Mouse (Mus musculus): ENCODE measurements around the gene Ripor1. TPM values are rescaled to one million over a fixed set of nuclear protein-coding genes. Genes with fewer than 3 reads are reported as not detected.
"Not testable (repeated sequence)": the region's sequence is repeated elsewhere in the genome, so short reads cannot be mapped to it uniquely, and the experiment has no call there.

Gene Ripor1
- polyA plus RNA-seq (2015; fragmentation: Nextera tagmentation; extraction: Ambion mirVana): 33.1 and 36.8 TPM in 2 replicates

DNA sequence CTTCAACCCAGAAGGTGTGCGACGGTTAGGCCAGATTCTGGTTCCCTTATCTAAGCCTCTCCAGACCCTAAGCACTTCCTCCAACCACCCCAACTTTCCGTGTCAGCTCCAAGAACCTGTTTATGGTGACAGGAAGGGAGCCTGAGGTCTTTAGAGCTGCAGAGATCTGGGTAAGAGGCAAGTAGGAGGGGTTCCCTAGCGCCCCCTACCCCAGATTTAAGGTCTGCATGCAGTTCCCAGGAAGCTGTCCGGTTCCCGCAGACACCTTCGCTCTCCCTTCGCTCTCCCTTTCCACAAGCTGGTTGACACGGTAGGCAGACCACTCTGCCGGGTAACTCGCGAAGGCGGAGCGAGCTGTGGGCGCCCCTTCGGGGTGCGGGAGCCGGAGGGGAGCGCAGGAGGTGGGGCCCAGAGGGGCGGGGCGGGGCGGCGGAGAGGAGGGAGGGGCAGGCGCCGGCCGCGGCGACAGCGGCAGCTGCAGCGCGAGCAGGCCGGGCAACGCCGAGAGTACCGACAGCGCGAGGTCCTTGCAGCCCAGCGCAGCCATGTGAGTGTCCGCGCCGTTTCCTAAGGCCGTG is at the start of gene Ripor1:
Gene Ripor1, plus strand, starts transcription at position 452 of the 578 bp plus-strand sequence.
- peak within 1 kb of the TSS; percentile 96 for H3K4me2 ChIP-seq (ENCODE audit: low read depth, low read length)
- H3K4me1 ChIP-seq (replicated peaks; ENCODE audit: control insufficient read depth, insufficient read depth, low read length): peaks cover 22% of the 10 kb centered on the region
- peak within 1 kb of the TSS; percentile 93 for H3K9ac ChIP-seq (ENCODE audit: low read length)
- WGBS: 1% methylated on average over 20 of the region's 42 CpGs
- ATAC-seq (ENCODE audit: low read depth): peak; percentile 85
- H3K9me3 ChIP-seq (ENCODE audit: control insufficient read depth, low read length): no peaks in the 10 kb centered on the region
- H3K4me3 ChIP-seq (ENCODE audit: low read length): peak within 1 kb of the TSS; percentile 86
- peak within 1 kb of the TSS; percentile 93 for H3K27ac ChIP-seq (ENCODE audit: low read length)
- no peaks in the 10 kb centered on the region for H3K27me3 ChIP-seq (ENCODE audit: control insufficient read depth, insufficient read depth, low read depth, low read length)
- H3K36me3 ChIP-seq (ENCODE audit: control insufficient read depth, insufficient read depth, low read length): no peaks in the 10 kb centered on the region

DNA sequence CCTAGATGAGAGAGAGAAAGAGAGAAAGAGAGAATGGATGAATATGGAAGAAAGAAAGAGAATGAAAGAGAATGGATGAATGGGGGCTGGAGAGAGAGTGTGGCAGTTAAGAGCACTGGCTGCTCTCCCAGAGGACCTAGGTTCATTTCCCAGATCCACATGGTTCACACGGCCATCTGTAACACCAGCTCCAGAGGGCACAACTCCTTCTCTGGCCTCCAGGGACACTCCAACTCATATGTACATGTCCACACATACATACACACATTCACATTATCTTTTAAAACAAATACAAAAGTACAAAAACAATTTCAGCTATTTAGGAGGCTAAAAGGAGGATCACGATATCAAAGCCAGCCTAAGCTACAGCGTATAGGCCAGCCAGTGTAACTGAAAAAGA is 42.2 kb upstream of the Ripor1 start:
- H3K9ac ChIP-seq (ENCODE audit: low read length): no peak overlapping the region
- ATAC-seq (ENCODE audit: low read depth): no peak
- no peaks in the 10 kb centered on the region for H3K9me3 ChIP-seq (ENCODE audit: control insufficient read depth, low read length)
- peaks cover 20% of the 10 kb centered on the region for H3K4me1 ChIP-seq (replicated peaks; ENCODE audit: control insufficient read depth, insufficient read depth, low read length)
- H3K36me3 ChIP-seq (ENCODE audit: control insufficient read depth, insufficient read depth, low read length): no peaks in the 10 kb centered on the region
- H3K27ac ChIP-seq (ENCODE audit: low read length): no peak overlapping the region
- H3K4me3 ChIP-seq (ENCODE audit: low read length): no peak overlapping the region
- H3K27me3 ChIP-seq (ENCODE audit: control insufficient read depth, insufficient read depth, low read depth, low read length): no peaks in the 10 kb centered on the region
- no peak overlapping the region for H3K4me2 ChIP-seq (ENCODE audit: low read depth, low read length)
- WGBS: 82% methylated on average over 3 of the region's 3 CpGs

GRCm38 (mm10) chr8:105563871-105564270 is 41.2 kb upstream of the Ripor1 start:
- Histone ChIP-seq H3K4me1 (replicated peaks; ENCODE audit: control insufficient read depth, insufficient read depth, low read length) (peaks cover 20% of the 10 kb centered on the region), H3K9ac (ENCODE audit: low read length) (no peak overlapping the region), H3K27ac (ENCODE audit: low read length) (no peak overlapping the region; the same call in 1 of the 2 replicates), H3K27me3 (ENCODE audit: control insufficient read depth, insufficient read depth, low read depth, low read length) (no peaks in the 10 kb centered on the region), H3K36me3 (ENCODE audit: control insufficient read depth, insufficient read depth, low read length) (no peaks in the 10 kb centered on the region), H3K4me2 (ENCODE audit: low read depth, low read length) (no peak overlapping the region), H3K9me3 (ENCODE audit: control insufficient read depth, low read length) (no peaks in the 10 kb centered on the region), H3K4me3 (ENCODE audit: low read length) (no peak overlapping the region)
- no peak for ATAC-seq (ENCODE audit: low read depth)
- WGBS: 83% methylated on average over 1 of the region's 1 CpGs

DNA sequence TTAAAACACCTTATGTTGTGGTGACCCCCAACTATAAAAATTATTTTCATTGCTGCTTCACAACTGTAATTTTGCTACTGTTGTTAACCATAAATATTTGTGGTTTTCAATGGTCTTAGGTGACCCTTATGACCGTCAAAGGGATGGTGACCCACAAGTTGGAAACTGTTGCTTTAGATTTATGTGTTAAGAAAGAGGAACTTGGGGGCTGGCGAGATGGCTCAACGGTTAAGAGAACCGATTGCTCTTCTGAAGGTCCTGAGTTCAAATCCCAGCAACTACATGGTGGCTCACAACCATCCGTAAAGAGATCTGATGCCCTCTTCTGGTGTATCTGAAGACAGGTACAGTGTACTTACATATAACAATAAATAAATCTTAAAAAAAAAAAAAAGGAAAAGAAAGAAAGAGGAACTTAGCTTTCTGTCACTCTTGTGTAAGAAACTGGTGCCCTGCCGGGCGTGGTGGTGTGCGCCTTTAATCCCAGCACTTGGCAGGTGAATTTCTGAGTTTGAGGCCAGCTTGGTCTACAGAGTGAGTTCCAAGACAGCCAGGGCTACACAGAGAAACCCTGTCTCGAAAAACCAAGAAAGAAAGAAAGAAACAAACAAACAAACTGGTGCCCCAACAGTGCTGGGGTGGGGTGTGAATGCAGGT is 40.4 kb upstream of the Ripor1 start:
- not testable (repeated sequence) for H3K36me3 ChIP-seq (ENCODE audit: control insufficient read depth, insufficient read depth, low read length); H3K27ac ChIP-seq (ENCODE audit: low read length); H3K9me3 ChIP-seq (ENCODE audit: control insufficient read depth, low read length); H3K27me3 ChIP-seq (ENCODE audit: control insufficient read depth, insufficient read depth, low read depth, low read length); ATAC-seq (ENCODE audit: low read depth)
- Histone ChIP-seq H3K4me1 (replicated peaks; ENCODE audit: control insufficient read depth, insufficient read depth, low read length) (peaks cover 20% of the 10 kb centered on the region), H3K9ac (ENCODE audit: low read length) (peak overlapping the region; percentile 94), H3K4me2 (ENCODE audit: low read depth, low read length) (peak overlapping the region; percentile 65), H3K4me3 (ENCODE audit: low read length) (peak overlapping the region; percentile 98)
- WGBS: 76% methylated on average over 9 of the region's 9 CpGs

DNA sequence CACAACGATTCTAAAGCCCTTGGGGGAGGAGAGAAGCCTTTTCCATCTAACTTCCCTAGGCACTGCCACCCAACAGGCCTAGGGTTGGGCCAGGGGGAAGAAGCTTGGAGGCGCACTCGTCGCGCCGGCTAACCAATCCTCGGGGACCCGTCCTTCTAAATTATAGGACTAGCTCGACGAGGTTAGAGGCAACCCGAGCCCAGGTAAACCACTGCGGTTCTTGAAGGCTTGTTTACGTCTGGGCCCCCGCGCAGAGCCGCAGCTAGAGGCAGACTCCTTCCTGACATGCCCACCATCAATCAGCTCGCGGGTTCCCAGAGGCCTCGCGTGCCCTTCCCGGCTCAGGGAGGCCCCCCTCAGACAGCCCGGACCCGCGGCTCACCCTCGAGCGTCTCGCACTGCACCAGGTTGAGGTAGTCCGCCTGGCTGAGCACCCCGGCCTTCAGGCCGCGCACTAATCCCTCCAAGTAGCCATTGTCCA is 39.6 kb upstream of the Ripor1 start:
- Histone ChIP-seq H3K4me3 (ENCODE audit: low read length) (peak overlapping the region; percentile 98), H3K27ac (ENCODE audit: low read length) (peak overlapping the region; percentile 75), H3K4me1 (replicated peaks; ENCODE audit: control insufficient read depth, insufficient read depth, low read length) (peaks cover 20% of the 10 kb centered on the region), H3K27me3 (ENCODE audit: control insufficient read depth, insufficient read depth, low read depth, low read length) (no peaks in the 10 kb centered on the region), H3K36me3 (ENCODE audit: control insufficient read depth, insufficient read depth, low read length) (no peaks in the 10 kb centered on the region), H3K9ac (ENCODE audit: low read length) (peak overlapping the region; percentile 94), H3K9me3 (ENCODE audit: control insufficient read depth, low read length) (no peaks in the 10 kb centered on the region), H3K4me2 (ENCODE audit: low read depth, low read length) (peak overlapping the region; percentile 65)
- under 1% methylated on average over 31 of the region's 31 CpGs for WGBS
- peak; percentile 69 for ATAC-seq (ENCODE audit: low read depth)

GRCm38 (mm10) chr8:105565952-105566702 is 38.9 kb upstream of the Ripor1 start, which contains the start of gene Atp6v0d1:
Atp6v0d1 (minus strand) TSS chr8:105566047.
- H3K36me3 ChIP-seq (ENCODE audit: control insufficient read depth, insufficient read depth, low read length): no peaks in the 10 kb centered on the region
- WGBS: 1% methylated on average over 53 of the region's 53 CpGs
- peak within 1 kb of the TSS; percentile 94 for H3K9ac ChIP-seq (ENCODE audit: low read length)
- peak within 1 kb of the TSS; percentile 75 for H3K27ac ChIP-seq (ENCODE audit: low read length)
- peak within 1 kb of the TSS; percentile 98 for H3K4me3 ChIP-seq (ENCODE audit: low read length)
- peak within 1 kb of the TSS; percentile 65 for H3K4me2 ChIP-seq (ENCODE audit: low read depth, low read length)
- no peaks in the 10 kb centered on the region for H3K27me3 ChIP-seq (ENCODE audit: control insufficient read depth, insufficient read depth, low read depth, low read length)
- peak; percentile 98 for ATAC-seq (ENCODE audit: low read depth)
- H3K9me3 ChIP-seq (ENCODE audit: control insufficient read depth, low read length): no peaks in the 10 kb centered on the region
- peaks cover 20% of the 10 kb centered on the region for H3K4me1 ChIP-seq (replicated peaks; ENCODE audit: control insufficient read depth, insufficient read depth, low read length)

GRCm38 (mm10) chr8:105566703-105567595 is 38.1 kb upstream of the Ripor1 start:
- 21% methylated on average over 27 of the region's 27 CpGs for WGBS
- ATAC-seq (ENCODE audit: low read depth): no peak; the same call in 1 of the 2 replicates
- peak overlapping the region; percentile 80 for H3K9ac ChIP-seq (ENCODE audit: low read length)
- H3K36me3 ChIP-seq (ENCODE audit: control insufficient read depth, insufficient read depth, low read length): no peaks in the 10 kb centered on the region
- H3K27me3 ChIP-seq (ENCODE audit: control insufficient read depth, insufficient read depth, low read depth, low read length): no peaks in the 10 kb centered on the region
- H3K9me3 ChIP-seq (ENCODE audit: control insufficient read depth, low read length): no peaks in the 10 kb centered on the region
- peak overlapping the region; percentile 98 for H3K4me3 ChIP-seq (ENCODE audit: low read length)
- peak overlapping the region; percentile 65 for H3K4me2 ChIP-seq (ENCODE audit: low read depth, low read length)
- H3K27ac ChIP-seq (ENCODE audit: low read length): no peak overlapping the region
- H3K4me1 ChIP-seq (replicated peaks; ENCODE audit: control insufficient read depth, insufficient read depth, low read length): peaks cover 20% of the 10 kb centered on the region

DNA sequence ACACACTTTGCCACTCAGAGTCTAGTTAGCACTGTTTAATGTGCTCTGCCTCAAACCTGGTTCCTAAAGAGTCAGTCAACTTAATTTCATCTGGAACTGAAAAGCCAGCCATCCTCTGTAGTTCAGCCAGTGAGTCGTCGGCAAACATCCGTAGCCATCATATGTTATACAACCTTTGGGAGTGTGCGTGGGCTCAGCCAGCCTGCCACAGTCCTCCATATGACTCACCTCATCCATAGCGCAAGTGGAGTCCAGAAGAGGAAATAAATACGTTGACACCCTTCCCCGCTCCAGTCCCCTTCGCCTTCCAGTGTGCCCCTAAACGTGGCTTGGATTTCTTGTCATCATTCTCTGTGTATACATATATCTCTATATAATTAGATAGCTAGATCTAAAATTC is 33.2 kb upstream of the Ripor1 start:
- Histone ChIP-seq H3K27me3 (ENCODE audit: control insufficient read depth, insufficient read depth, low read depth, low read length) (no peaks in the 10 kb centered on the region), H3K36me3 (ENCODE audit: control insufficient read depth, insufficient read depth, low read length) (no peaks in the 10 kb centered on the region), H3K4me2 (ENCODE audit: low read depth, low read length) (no peak overlapping the region), H3K9ac (ENCODE audit: low read length) (no peak overlapping the region), H3K4me3 (ENCODE audit: low read length) (no peak overlapping the region), H3K9me3 (ENCODE audit: control insufficient read depth, low read length) (no peaks in the 10 kb centered on the region), H3K4me1 (replicated peaks; ENCODE audit: control insufficient read depth, insufficient read depth, low read length) (no peaks in the 10 kb centered on the region), H3K27ac (ENCODE audit: low read length) (no peak overlapping the region)
- ATAC-seq (ENCODE audit: low read depth): no peak
- WGBS: 80% methylated on average over 9 of the region's 9 CpGs
